Mouse (Mus musculus): ENCODE measurements around the gene Grk2. TPM values are rescaled to one million over a fixed set of nuclear protein-coding genes. Genes with fewer than 3 reads are reported as not detected.
"Not testable (repeated sequence)": the region's sequence is repeated elsewhere in the genome, so short reads cannot be mapped to it uniquely, and the experiment has no call there.

The Grk2 gene
- polyA plus RNA-seq, 2 experiments from 2014 or later, result 93.7 to 101 TPM

GRCm38 (mm10) chr19:4268566-4269361 lies 37.3 kb downstream of the Grk2 start, which contains the start of gene Ssh3:
Ssh3 (minus strand) TSS chr19:4269180.
- ATAC-seq, result peak; percentile 73

- ATAC-seq, result no peak
Observed at GRCm38 (mm10) chr19:4265956-4266355, 40.1 kb downstream of the Grk2 start.

DNA sequence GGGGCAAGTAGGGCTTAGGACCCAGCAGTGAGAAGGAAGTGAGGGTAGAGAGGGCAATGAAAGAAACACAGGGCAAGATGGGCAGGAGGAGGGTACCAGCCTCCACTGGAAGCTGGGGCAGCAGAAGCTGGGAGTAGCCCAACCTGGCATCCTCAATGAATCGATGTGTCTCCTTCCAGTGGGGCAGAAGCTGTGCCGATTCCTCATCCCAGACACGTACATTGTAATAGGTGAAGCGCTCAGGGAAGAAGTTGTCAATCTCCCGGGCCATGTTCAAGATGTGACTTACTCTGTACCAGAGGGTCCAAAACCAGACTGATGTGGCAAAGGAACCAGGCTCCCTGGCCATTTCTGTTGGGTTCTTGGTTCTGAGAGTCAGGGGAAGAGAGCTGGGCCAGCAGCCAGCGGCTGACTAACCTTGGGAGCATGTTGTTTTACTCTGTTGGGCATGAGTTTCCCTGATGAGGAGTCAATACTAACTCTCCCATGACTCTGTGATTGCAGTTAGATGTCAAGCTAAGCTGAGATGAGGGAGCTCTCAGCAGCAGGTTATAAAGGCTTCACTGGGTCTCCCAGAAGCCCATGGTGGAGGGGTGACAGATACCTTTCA lies 41.7 kb downstream of the Grk2 start:
- no peak for ATAC-seq

GRCm38 (mm10) chr19:4263702-4264101 lies 42.3 kb downstream of the Grk2 start:
- ATAC-seq, result no peak

GRCm38 (mm10) chr19:4262756-4263155 lies 43.3 kb downstream of the Grk2 start:
- no peak for ATAC-seq

- ATAC-seq, result no peak
Observed at GRCm38 (mm10) chr19:4261038-4261698, 44.9 kb downstream of the Grk2 start.

DNA sequence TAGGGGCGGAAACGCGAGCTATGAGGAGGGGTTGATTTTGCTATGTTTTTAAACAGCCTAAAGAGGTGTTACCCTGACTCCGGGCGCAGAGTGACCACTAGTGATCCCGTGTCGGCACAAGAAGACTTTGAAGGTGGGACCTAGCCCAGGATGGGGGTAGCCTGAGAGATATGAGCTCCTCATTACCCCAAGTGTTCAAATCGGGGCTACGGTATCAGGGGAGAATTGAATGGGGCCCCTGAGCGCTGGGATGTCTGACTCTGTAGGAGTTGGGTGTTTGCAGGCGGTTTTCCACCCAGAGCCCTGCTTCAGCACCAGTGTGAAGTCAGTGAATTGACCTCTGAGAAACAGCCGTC lies 48.1 kb downstream of the Grk2 start:
- ATAC-seq, result no peak

GRCm38 (mm10) chr19:4257216-4257896 lies 48.7 kb downstream of the Grk2 start:
- ATAC-seq, result peak; percentile 95

GRCm38 (mm10) chr19:4255583-4256162 lies 50.3 kb downstream of the Grk2 start:
- ATAC-seq, result no peak

GRCm38 (mm10) chr19:4254230-4254629 lies 51.8 kb downstream of the Grk2 start:
- no peak for ATAC-seq

- ATAC-seq, result not testable (repeated sequence)
Observed at GRCm38 (mm10) chr19:4248683-4249082, 57.3 kb downstream of the Grk2 start.

DNA sequence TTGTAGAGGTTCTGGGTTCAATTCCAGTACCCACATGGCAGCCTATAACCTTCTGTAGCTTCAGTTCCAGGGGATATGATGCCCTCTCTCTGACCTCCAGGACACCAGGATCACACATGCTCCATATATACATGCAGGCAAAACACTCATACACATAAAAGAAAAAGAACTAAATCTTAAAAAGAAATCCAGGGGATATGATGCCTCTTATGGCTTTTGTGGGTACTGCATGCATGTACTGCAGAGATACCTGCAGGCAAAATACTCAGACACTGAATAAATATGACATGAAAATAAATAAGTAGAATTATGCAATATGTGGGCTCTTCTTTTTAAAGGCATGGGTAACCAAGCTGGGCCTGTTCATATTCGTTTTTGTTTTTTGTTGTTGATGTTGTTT lies 59.0 kb downstream of the Grk2 start:
- ATAC-seq, result no peak

- ATAC-seq, result no peak
Observed at GRCm38 (mm10) chr19:4244775-4245174, 61.2 kb downstream of the Grk2 start.

- no peak for ATAC-seq
Observed at GRCm38 (mm10) chr19:4242416-4242815, 63.6 kb downstream of the Grk2 start.

DNA sequence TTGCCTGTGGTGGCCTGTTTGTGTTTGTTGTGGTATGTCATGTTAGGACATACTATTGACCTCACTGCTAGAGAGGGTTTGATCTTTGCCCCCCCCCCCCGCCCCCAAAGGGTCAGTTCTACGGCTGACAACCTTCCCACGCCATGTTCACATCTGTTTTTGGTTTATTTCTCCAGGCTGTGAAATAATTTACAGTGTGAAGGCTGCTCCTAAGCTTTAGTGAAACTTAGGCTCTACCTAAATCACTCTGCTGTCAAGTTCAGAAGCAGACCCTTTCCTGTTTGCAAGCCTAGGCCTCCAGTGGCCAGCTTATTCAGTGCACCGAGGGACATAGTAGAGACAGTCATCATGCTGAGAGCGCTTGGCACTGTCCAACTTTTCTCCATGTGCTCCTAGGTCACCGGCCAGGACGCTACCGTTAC lies 65.8 kb downstream of the Grk2 start:
- ATAC-seq, result no peak

Other genes starting within 250 kb of the Grk2 start
- gene Gstp3, start 246.7 kb downstream of the Grk2 start, polyA plus RNA-seq (2017; shearing (Covaris generic)), result 100 to 1,000 TPM; 158 to 206 TPM
- not detected for gene Cabp2, start 224.6 kb downstream of the Grk2 start, polyA plus RNA-seq (2017; shearing (Covaris generic))
- 100 to 1,000 TPM; 328 to 403 TPM for gene Cdk2ap2, start 209.0 kb downstream of the Grk2 start, polyA plus RNA-seq (2017; shearing (Covaris generic))
- 100 to 1,000 TPM in 1 of 2 experiments, 10 to 100 TPM in 1; 98.7 to 113 TPM for gene Pitpnm1, start 206.2 kb downstream of the Grk2 start, polyA plus RNA-seq (2017; shearing (Covaris generic))
- gene Aip, start 180.4 kb downstream of the Grk2 start, polyA plus RNA-seq (2017; shearing (Covaris generic)), result 100 to 1,000 TPM; 179 to 208 TPM
- under 1 TPM in 1 of 2 experiments, not detected in 1; 0.29 TPM for gene Gpr152, start 166.4 kb downstream of the Grk2 start, polyA plus RNA-seq (2017; shearing (Covaris generic))
- gene Cabp4, start 162.2 kb downstream of the Grk2 start, polyA plus RNA-seq (2017; shearing (Covaris generic)), result under 1 TPM; 0.79 to 0.92 TPM
- 100 to 1,000 TPM; 236 to 310 TPM for gene Coro1b, start 157.6 kb downstream of the Grk2 start, polyA plus RNA-seq (2017; shearing (Covaris generic))
- 100 to 1,000 TPM; 836 to 870 TPM for gene Ptprcap, start 152.6 kb downstream of the Grk2 start, polyA plus RNA-seq (2017; shearing (Covaris generic))
- gene Rps6kb2, start 142.9 kb downstream of the Grk2 start, polyA plus RNA-seq (2017; shearing (Covaris generic)), result 10 to 100 TPM; 31.7 to 39.0 TPM
- gene Carns1, start 130.7 kb downstream of the Grk2 start, polyA plus RNA-seq (2017; shearing (Covaris generic)), result 10 to 100 TPM in 1 of 2 experiments, 1 to 10 TPM in 1; 9.4 to 11.9 TPM
- 100 to 1,000 TPM; 594 to 924 TPM for gene Tbc1d10c, start 114.9 kb downstream of the Grk2 start, polyA plus RNA-seq (2017; shearing (Covaris generic))
- 100 to 1,000 TPM; 835 to 936 TPM for gene Ppp1ca, start 114.2 kb downstream of the Grk2 start, polyA plus RNA-seq (2017; shearing (Covaris generic))
- gene Rad9a, start 104.6 kb downstream of the Grk2 start, polyA plus RNA-seq (2017; shearing (Covaris generic)), result 10 to 100 TPM; 63.6 to 83.6 TPM
- gene Clcf1, start 92.0 kb downstream of the Grk2 start, polyA plus RNA-seq (2017; shearing (Covaris generic)), result 10 to 100 TPM; 35.0 to 46.5 TPM
- not detected for gene AC109138.7, start 91.9 kb downstream of the Grk2 start, polyA plus RNA-seq (2017; shearing (Covaris generic))
- 100 to 1,000 TPM; 117 to 127 TPM for gene Pold4, start 74.3 kb downstream of the Grk2 start, polyA plus RNA-seq (2017; shearing (Covaris generic))
- gene Ssh3, start 37.0 kb downstream of the Grk2 start, polyA plus RNA-seq (2017; shearing (Covaris generic)), result 10 to 100 TPM in 1 of 2 experiments, 1 to 10 TPM in 1; 8.1 to 15.9 TPM
- 1 to 10 TPM; 2.4 to 2.5 TPM for gene Ankrd13d, start 23.1 kb downstream of the Grk2 start, polyA plus RNA-seq (2017; shearing (Covaris generic))
- gene Kdm2a, start 92.1 kb upstream of the Grk2 start, polyA plus RNA-seq (2017; shearing (Covaris generic)), result 10 to 100 TPM; 90.1 to 95.4 TPM
- gene Rhod, start 133.2 kb upstream of the Grk2 start, polyA plus RNA-seq (2017; shearing (Covaris generic)), result 1 to 10 TPM; 2.6 to 3.2 TPM
- not detected for gene Syt12, start 171.2 kb upstream of the Grk2 start, polyA plus RNA-seq (2017; shearing (Covaris generic))
- not detected for gene 2010003K11Rik, start 192.4 kb upstream of the Grk2 start, polyA plus RNA-seq (2017; shearing (Covaris generic))
- gene Pcx, start 204.2 kb upstream of the Grk2 start, polyA plus RNA-seq (2017; shearing (Covaris generic)), result 1 to 10 TPM in 1 of 2 experiments, under 1 TPM in 1; 0.73 to 3.6 TPM